ENCODE assay signal across 15 mouse cellular contexts in the genomic region with DNA sequence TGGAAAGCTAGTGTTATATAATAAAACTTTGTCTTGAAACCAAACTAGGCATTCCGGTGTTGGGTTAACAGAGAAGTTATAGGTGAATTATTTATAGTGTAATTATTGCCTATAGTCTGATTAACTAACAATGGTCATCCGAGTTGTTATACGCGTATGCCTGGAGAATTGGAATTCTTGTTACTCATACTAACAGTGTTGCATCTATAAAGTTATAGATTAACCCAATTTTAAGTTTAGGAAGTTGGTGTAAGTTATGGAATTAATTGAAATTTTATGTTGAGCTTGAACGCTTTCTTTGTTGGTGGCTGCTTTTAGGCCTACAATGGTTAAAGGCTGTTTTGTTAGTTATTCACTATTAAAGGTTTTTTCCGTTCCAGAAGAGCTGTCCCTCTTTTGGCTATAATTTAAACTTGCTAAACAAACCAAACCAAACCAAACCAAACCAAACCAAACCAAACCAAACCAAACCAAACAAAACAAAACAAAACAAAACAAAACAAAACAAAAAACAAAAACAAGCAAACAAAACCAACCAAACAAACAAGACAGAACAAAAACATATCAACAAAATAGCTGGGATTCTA. TPM values are rescaled to one million over a fixed set of nuclear protein-coding genes. Genes with fewer than 3 reads are reported as not detected.
A peak's percentile ranks its signal among the peaks of the same experiment; 100 is the strongest.
DNase-seq lines count a peak whose midpoint lies in the region; ATAC-seq and TF ChIP-seq lines count a peak whose summit lies in the region.
"Not testable (repeated sequence)": the region's sequence is repeated elsewhere in the genome, so short reads cannot be mapped to it uniquely, and the experiment has no call there.
"Had no signal": no experiment of that assay in that cellular context is flagged by ENCODE, and none has a peak within 500 bp of the region (broad histone marks: within the 10 kb centered on the region; RNA-seq: fewer than 3 reads in every experiment).

No protein-coding gene starts in this region.

- 91% methylated on average over 6 of the region's 6 CpGs for WGBS in embryonic facial prominence, embryonic 12.5 days
- 88% methylated on average over 6 of the region's 6 CpGs for WGBS in forebrain, embryonic 16.5 days
- 88% methylated on average over 6 of the region's 6 CpGs for WGBS in hindbrain, embryonic 11.5 days
- WGBS in kidney, embryonic 14.5 days, result 74% methylated on average over 6 of the region's 6 CpGs
- 77% methylated on average over 6 of the region's 6 CpGs for WGBS in liver, embryonic 14.5 days (ENCODE audit: insufficient replicate concordance)
- 91% methylated on average over 6 of the region's 6 CpGs for WGBS in midbrain, embryonic 12.5 days

- not testable (repeated sequence) for H3K9ac ChIP-seq in embryonic facial prominence, embryonic 12.5 days; forebrain, embryonic 16.5 days (replicated peaks; ENCODE audit: low read depth, low read length); hindbrain, embryonic 11.5 days (ENCODE audit: low read depth, low read length); kidney, embryonic 14.5 days (ENCODE audit: low read depth, low read length); liver, embryonic 14.5 days (replicated peaks); midbrain, embryonic 12.5 days (replicated peaks)

- not testable (repeated sequence) for TF ChIP-seq CTCF in liver, embryonic 14.5 days (IDR thresholded peaks at IDR 0.05; ENCODE audit: low read depth)

- TF ChIP-seq EP300 in liver, embryonic 14.5 days (IDR thresholded peaks at IDR 0.05; ENCODE audit: low read depth), result not testable (repeated sequence)

- not testable (repeated sequence) for H3K27ac ChIP-seq in embryonic facial prominence, embryonic 12.5 days; forebrain, embryonic 16.5 days (ENCODE audit: low read length); hindbrain, embryonic 11.5 days (ENCODE audit: low read depth, low read length); kidney, embryonic 14.5 days (ENCODE audit: low read depth, low read length); liver, embryonic 14.5 days; midbrain, embryonic 12.5 days (replicated peaks)

- H3K27me3 ChIP-seq in embryonic facial prominence, embryonic 12.5 days; forebrain, embryonic 16.5 days (replicated peaks; ENCODE audit: control insufficient read depth, insufficient read depth, low read length); hindbrain, embryonic 11.5 days (ENCODE audit: control insufficient read depth, insufficient read depth, low read length); kidney, embryonic 14.5 days (ENCODE audit: control insufficient read depth, insufficient read depth, low read length); liver, embryonic 14.5 days (ENCODE audit: control insufficient read depth, insufficient read depth, low read length); midbrain, embryonic 12.5 days: not testable (repeated sequence)

- DNase-seq in 3T3-L1 (ENCODE audit: low read depth, low spot score), result peak; percentile 35
- not testable (repeated sequence) for DNase-seq in hindbrain, embryonic 11.5 days (ENCODE audit: low spot score); liver, embryonic 14.5 days (ENCODE audit: low read depth in 3 of 3, low spot score in 3 of 3)

- ATAC-seq in embryonic facial prominence, embryonic 12.5 days (ENCODE audit: insufficient number of reproducible peaks, insufficient read depth, low FRiP score, low TSS enrichment), result peak; percentile 100
- peak; percentile 100 for ATAC-seq in forebrain, embryonic 16.5 days
- ATAC-seq in hindbrain, embryonic 11.5 days (ENCODE audit: low FRiP score), result peak; percentile 100
- peak; percentile 100 for ATAC-seq in kidney, embryonic 14.5 days (ENCODE audit: low FRiP score, low TSS enrichment)
- peak; percentile 100 for ATAC-seq in liver, embryonic 14.5 days (ENCODE audit: insufficient read depth)
- peak; percentile 100 for ATAC-seq in midbrain, embryonic 12.5 days (ENCODE audit: low FRiP score, low read depth)
- peak; percentile 99 for ATAC-seq in neutrophil, adult 5-6 weeks (ENCODE audit: extremely low read depth, insufficient number of reproducible peaks, low FRiP score, poor library complexity, severe bottlenecking)

- not testable (repeated sequence) for H3K4me2 ChIP-seq in embryonic facial prominence, embryonic 12.5 days (replicated peaks); forebrain, embryonic 16.5 days (ENCODE audit: low read length); hindbrain, embryonic 11.5 days (replicated peaks; ENCODE audit: low read depth, low read length); kidney, embryonic 14.5 days (replicated peaks; ENCODE audit: low read depth, low read length); liver, embryonic 14.5 days (ENCODE audit: low read depth); midbrain, embryonic 12.5 days (replicated peaks)

- not testable (repeated sequence) for H3K4me3 ChIP-seq in embryonic facial prominence, embryonic 12.5 days; forebrain, embryonic 16.5 days (replicated peaks; ENCODE audit: low read length); hindbrain, embryonic 11.5 days (ENCODE audit: low read depth, low read length); kidney, embryonic 14.5 days (ENCODE audit: low read length); liver, embryonic 14.5 days (ENCODE audit: insufficient read depth in 1 of 2, low read depth in 2 of 2, low read length in 2 of 2); midbrain, embryonic 12.5 days

- not testable (repeated sequence) for H3K9me3 ChIP-seq in embryonic facial prominence, embryonic 12.5 days; forebrain, embryonic 16.5 days (ENCODE audit: control insufficient read depth, low read length); hindbrain, embryonic 11.5 days (ENCODE audit: control insufficient read depth, low read length); kidney, embryonic 14.5 days (ENCODE audit: control insufficient read depth, low read length); liver, embryonic 14.5 days (ENCODE audit: control insufficient read depth, low read length); midbrain, embryonic 12.5 days

- H3K36me3 ChIP-seq in embryonic facial prominence, embryonic 12.5 days; forebrain, embryonic 16.5 days (ENCODE audit: control insufficient read depth, insufficient read depth); hindbrain, embryonic 11.5 days (ENCODE audit: control insufficient read depth, insufficient read depth, low read length); kidney, embryonic 14.5 days (ENCODE audit: control insufficient read depth, insufficient read depth, low read length); liver, embryonic 14.5 days (replicated peaks; ENCODE audit: control insufficient read depth, insufficient read depth, low read depth); midbrain, embryonic 12.5 days: not testable (repeated sequence)

- H3K4me1 ChIP-seq in embryonic facial prominence, embryonic 12.5 days; forebrain, embryonic 16.5 days (replicated peaks; ENCODE audit: control insufficient read depth, insufficient read depth, low read length); hindbrain, embryonic 11.5 days (replicated peaks; ENCODE audit: control insufficient read depth, insufficient read depth, low read length); kidney, embryonic 14.5 days (ENCODE audit: control insufficient read depth, insufficient read depth, low read length); liver, embryonic 14.5 days (replicated peaks; ENCODE audit: control insufficient read depth in 2 of 2, insufficient read depth in 2 of 2, low read length in 1 of 2); midbrain, embryonic 12.5 days: not testable (repeated sequence)

RNA-seq across cellular contexts. Expression of a gene that starts 58.8 kb away (rescaled TPM):
- not detected in 2 replicates for polyA plus RNA-seq in embryonic facial prominence, embryonic 12.5 days (2016; fragmentation: Nextera tagmentation; extraction: Ambion mirVana)
- polyA plus RNA-seq in forebrain, embryonic 16.5 days (2015; fragmentation: Nextera tagmentation; extraction: Ambion mirVana), result not detected in 2 replicates
- not detected in 2 replicates for polyA plus RNA-seq in hindbrain, embryonic 11.5 days (2014; fragmentation: Nextera tagmentation; extraction: Ambion mirVana)
- polyA plus RNA-seq in kidney, embryonic 14.5 days (2014; fragmentation: Nextera tagmentation; extraction: Ambion mirVana), result not detected in 2 replicates
- polyA plus RNA-seq in liver, embryonic 14.5 days (2012; rRNA removed), result not detected in 2 replicates
- not detected in 2 replicates for polyA plus RNA-seq in liver, embryonic 14.5 days (2014; fragmentation: Nextera tagmentation; extraction: Ambion mirVana)
- polyA plus RNA-seq in midbrain, embryonic 12.5 days (2016; fragmentation: Nextera tagmentation; extraction: Ambion mirVana), result not detected in 2 replicates
- total RNA-seq in neutrophil, adult 5-6 weeks (2017), result not detected in 2 replicates
- total RNA-seq: adrenal gland, adult 2 months; gastrocnemius, adult 2 months; layer of hippocampus, adult 8-10 months; left cerebral cortex, postnatal 10 days had no signal
- polyA plus RNA-seq: adrenal gland, adult 2 months; kidney, adult 2 months; spleen, adult 2 months; thymus, adult 2 months had no signal
